Mouse (Mus musculus) heart, embryonic 15.5 days (tissue): ENCODE results near the gene Olfr857. TPM values are rescaled to one million over a fixed set of nuclear protein-coding genes. Genes with fewer than 3 reads are reported as not detected.
"Not testable (repeated sequence)": the region's sequence is repeated elsewhere in the genome, so short reads cannot be mapped to it uniquely, and the experiment has no call there.

Source experiments
- ATAC-seq: fragments of 200-750 bp; cut with Nextera tagmentation; replicated peaks from 2 replicates; pipeline ENCODE4 v1.8.0; 2017; ENCODE audit warnings: low read depth, moderate TSS enrichment; ENCODE audit not compliant: insufficient number of reproducible peaks, insufficient read depth, low FRiP score
- H3K27ac ChIP-seq: fragments of 300-500 bp; sonication (generic); 2 replicates; pipeline ENCODE4 v1.5.1; 2015; ENCODE audit warnings: mild to moderate bottlenecking, inconsistent platforms
- H3K27me3 ChIP-seq: fragments of 300-500 bp; sonication (generic); 2 replicates; pipeline ENCODE4 v1.6.1; 2015; ENCODE audit warnings: inconsistent platforms
- H3K36me3 ChIP-seq: fragments of 300-500 bp; sonication (generic); 2 replicates; pipeline ENCODE4 v1.6.1; 2015; ENCODE audit warnings: mild to moderate bottlenecking, inconsistent platforms
- H3K4me1 ChIP-seq: fragments of 300-500 bp; sonication (generic); replicated peaks from 2 replicates; pipeline ENCODE4 v1.6.1; 2015; ENCODE audit warnings: inconsistent platforms
- H3K4me2 ChIP-seq: fragments of 300-500 bp; sonication (generic); 2 replicates; pipeline ENCODE4 v1.6.1; 2015; ENCODE audit warnings: inconsistent platforms, mild to moderate bottlenecking, moderate library complexity
- H3K4me3 ChIP-seq: fragments of 300-500 bp; sonication (generic); 2 replicates; pipeline ENCODE4 v1.5.1; 2015; ENCODE audit warnings: mild to moderate bottlenecking, inconsistent platforms
- H3K9ac ChIP-seq: fragments of 300-500 bp; sonication (generic); 2 replicates; pipeline ENCODE4 v1.6.1; 2015; ENCODE audit warnings: mild to moderate bottlenecking, inconsistent platforms
- H3K9me3 ChIP-seq: fragments of 300-500 bp; sonication (generic); replicated peaks from 2 replicates; pipeline ENCODE4 v1.6.1; 2016; ENCODE audit warnings: inconsistent platforms
- WGBS: fragments of 180-500 bp; shearing (Covaris S2); methylation state at CpG from one replicate; pipeline ENCODE4 v1.1.7; 2015; ENCODE audit warnings: mixed read lengths; 5-methylcytosine and 5-hydroxymethylcytosine counted together
- polyA plus RNA-seq: library from polyadenylated mRNA; unstranded; fragments of >200 nt; fragmentation: Nextera tagmentation; extraction: Ambion mirVana; gene quantifications from 2 replicates; pipeline ENCODE4 v1.2.1, GENCODE M21; 2015

Gene Olfr857
- polyA plus RNA-seq, result not detected in 2 replicates

DNA sequence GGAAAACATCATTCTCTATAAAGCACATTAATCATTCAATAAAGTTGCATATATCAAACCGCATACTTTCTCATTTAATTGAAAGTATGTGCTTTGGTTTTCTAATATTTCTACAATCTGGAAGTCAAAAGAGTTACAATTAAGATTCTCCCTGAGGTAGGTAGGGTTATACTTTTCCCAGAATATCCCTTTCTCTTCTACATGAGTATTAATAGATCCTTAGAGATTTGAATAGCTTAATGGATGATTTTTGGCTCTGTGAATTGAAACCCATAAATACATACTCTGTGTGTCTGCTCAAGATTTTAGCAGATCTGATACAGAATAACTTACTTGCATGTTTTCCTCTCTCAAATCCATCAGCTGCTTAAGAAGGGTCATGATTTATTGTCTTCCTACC is at the start of gene Olfr857:
Gene Olfr857, plus strand, starts transcription at position 301 of the 400 bp plus-strand sequence.
- no peaks in the 10 kb centered on the region for H3K36me3 ChIP-seq
- ATAC-seq, result no peak
- H3K4me2 ChIP-seq, result no peak within 1 kb of the TSS
- H3K4me3 ChIP-seq, result no peak within 1 kb of the TSS
- 82% methylated on average over 1 of the region's 1 CpGs for WGBS
- H3K9me3 ChIP-seq, result no peaks in the 10 kb centered on the region
- H3K9ac ChIP-seq, result no peak within 1 kb of the TSS
- no peaks in the 10 kb centered on the region for H3K4me1 ChIP-seq
- no peaks in the 10 kb centered on the region for H3K27me3 ChIP-seq
- H3K27ac ChIP-seq, result no peak within 1 kb of the TSS

GRCm38 (mm10) chr9:19690281-19690680 is 19.0 kb upstream of the Olfr857 start:
- 86% methylated on average over 6 of the region's 6 CpGs for WGBS
- no peaks in the 10 kb centered on the region for H3K36me3 ChIP-seq
- no peaks in the 10 kb centered on the region for H3K9me3 ChIP-seq
- H3K4me2 ChIP-seq, result no peak overlapping the region
- H3K9ac ChIP-seq, result no peak overlapping the region
- no peaks in the 10 kb centered on the region for H3K4me1 ChIP-seq
- no peak for ATAC-seq
- no peak overlapping the region for H3K4me3 ChIP-seq
- H3K27ac ChIP-seq, result no peak overlapping the region
- H3K27me3 ChIP-seq, result no peaks in the 10 kb centered on the region

- ATAC-seq, result no peak
- Histone ChIP-seq H3K9ac (no peak overlapping the region), H3K4me3 (no peak overlapping the region), H3K27ac (no peak overlapping the region), H3K36me3 (no peaks in the 10 kb centered on the region), H3K4me2 (no peak overlapping the region), H3K9me3 (no peaks in the 10 kb centered on the region), H3K4me1 (no peaks in the 10 kb centered on the region), H3K27me3 (no peaks in the 10 kb centered on the region)
- 78% methylated on average over 1 of the region's 1 CpGs for WGBS
Observed at GRCm38 (mm10) chr9:19691426-19691825, 17.8 kb upstream of the Olfr857 start.

- H3K4me3 ChIP-seq, result no peak overlapping the region
- no peak overlapping the region for H3K27ac ChIP-seq
- no peak overlapping the region for H3K4me2 ChIP-seq
- no peaks in the 10 kb centered on the region for H3K9me3 ChIP-seq
- no peak for ATAC-seq
- WGBS, result 51% methylated on average over 2 of the region's 2 CpGs
- H3K9ac ChIP-seq, result no peak overlapping the region
- no peaks in the 10 kb centered on the region for H3K4me1 ChIP-seq
- no peaks in the 10 kb centered on the region for H3K36me3 ChIP-seq
- H3K27me3 ChIP-seq, result no peaks in the 10 kb centered on the region
Observed at GRCm38 (mm10) chr9:19692430-19692829, 16.8 kb upstream of the Olfr857 start.

DNA sequence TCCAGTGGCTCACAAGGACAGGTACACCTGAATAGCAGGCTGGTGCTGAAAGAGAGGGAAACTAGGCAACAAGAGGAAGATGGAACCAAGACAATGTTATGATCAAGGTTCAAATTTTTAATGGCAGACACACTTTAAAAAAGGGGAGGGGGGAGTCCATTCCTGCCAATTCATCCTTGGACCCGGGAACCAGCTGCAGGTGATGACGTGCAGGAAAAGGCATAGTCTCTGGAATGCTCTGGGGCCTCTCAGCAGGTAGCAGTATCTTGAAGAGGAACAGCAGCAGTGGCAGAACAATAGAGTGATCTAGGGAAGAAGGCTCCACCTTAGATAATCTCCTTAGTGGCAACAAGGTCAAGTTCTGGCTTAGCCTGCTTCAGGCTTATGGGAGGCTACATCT is 14.9 kb upstream of the Olfr857 start:
- not testable (repeated sequence) for H3K4me2 ChIP-seq, H3K9ac ChIP-seq, H3K27me3 ChIP-seq, ATAC-seq, H3K4me3 ChIP-seq, H3K36me3 ChIP-seq, H3K4me1 ChIP-seq, H3K27ac ChIP-seq, H3K9me3 ChIP-seq
- WGBS, result 47% methylated on average over 2 of the region's 2 CpGs

DNA sequence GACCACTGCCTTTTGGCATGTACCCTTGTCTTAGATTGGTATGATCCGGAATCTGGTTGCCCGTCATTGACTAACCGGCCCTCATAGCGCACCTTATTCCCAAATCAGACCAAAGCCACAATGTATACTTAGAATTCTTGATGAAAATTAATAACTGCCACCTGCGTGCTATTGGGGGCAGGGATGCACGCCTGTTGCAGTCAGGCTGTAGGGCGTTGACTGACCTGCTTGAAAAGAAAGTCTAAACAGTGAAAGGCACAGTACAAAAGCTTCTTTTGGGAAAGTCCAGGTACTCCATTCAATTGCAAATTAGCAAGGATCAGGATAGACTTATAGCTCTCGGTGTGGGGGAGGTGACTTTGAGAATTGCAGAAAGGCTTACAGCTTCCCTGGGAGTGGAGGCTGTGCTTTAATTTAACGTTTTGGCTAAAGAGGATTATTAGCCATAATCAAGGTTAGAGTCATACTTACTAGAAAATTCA is 14.3 kb upstream of the Olfr857 start:
- not testable (repeated sequence) for H3K9me3 ChIP-seq, H3K9ac ChIP-seq, H3K4me1 ChIP-seq, H3K4me2 ChIP-seq, ATAC-seq, H3K36me3 ChIP-seq, H3K4me3 ChIP-seq, H3K27me3 ChIP-seq, H3K27ac ChIP-seq
- 71% methylated on average over 9 of the region's 9 CpGs for WGBS

DNA sequence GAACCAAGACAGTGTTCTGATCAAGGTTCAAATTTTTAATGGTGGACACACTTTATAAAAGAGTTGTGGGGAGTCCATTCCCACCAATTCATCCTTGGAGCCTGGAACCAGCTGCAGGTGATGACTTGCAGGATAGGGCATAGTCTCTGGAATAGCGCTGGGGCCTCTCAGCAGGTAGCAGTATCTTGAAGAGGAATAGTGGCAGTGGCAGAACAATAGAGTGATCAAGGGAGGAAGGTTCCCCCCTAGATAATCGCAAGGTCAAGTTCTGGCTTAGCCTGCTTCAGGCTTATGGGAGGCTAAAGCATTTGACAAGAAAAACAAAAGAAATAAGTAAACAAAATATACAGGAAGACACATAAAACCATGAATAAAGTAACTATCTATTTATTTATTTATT is 4.7 kb upstream of the Olfr857 start:
- H3K4me2 ChIP-seq, ATAC-seq, H3K36me3 ChIP-seq, H3K27me3 ChIP-seq, H3K9me3 ChIP-seq, H3K27ac ChIP-seq, H3K9ac ChIP-seq, H3K4me1 ChIP-seq, H3K4me3 ChIP-seq: not testable (repeated sequence)
- WGBS, result 43% methylated on average over 2 of the region's 2 CpGs

Other genes with a start within 250 kb of the Olfr857 start
- gene Olfr850, start 231.2 kb upstream of the Olfr857 start, polyA plus RNA-seq, result not detected in 2 replicates
- gene Olfr851, start 216.1 kb upstream of the Olfr857 start, polyA plus RNA-seq, result not detected in 2 replicates
- gene Olfr853, start 168.4 kb upstream of the Olfr857 start, polyA plus RNA-seq, result not detected in 2 replicates
- gene Olfr854, start 142.1 kb upstream of the Olfr857 start, polyA plus RNA-seq, result not detected in 2 replicates
- gene Olfr855, start 126.8 kb upstream of the Olfr857 start, polyA plus RNA-seq, result not detected in 2 replicates
- 16.4 and 19.0 TPM in 2 replicates for gene Zfp317, start 87.3 kb upstream of the Olfr857 start, polyA plus RNA-seq
- gene Olfr58, start 70.8 kb downstream of the Olfr857 start, polyA plus RNA-seq, result not detected in 2 replicates
- gene Olfr859, start 95.5 kb downstream of the Olfr857 start, polyA plus RNA-seq, result not detected in 2 replicates
- gene Olfr860, start 140.3 kb downstream of the Olfr857 start, polyA plus RNA-seq, result not detected in 2 replicates
- gene Olfr862, start 178.6 kb downstream of the Olfr857 start, polyA plus RNA-seq, result not detected in 2 replicates
- 0.10 and 0.19 TPM in 2 replicates for gene Olfr77, start 207.4 kb downstream of the Olfr857 start, polyA plus RNA-seq